Mouse (Mus musculus) monocyte, adult 2 months (primary cell): Measurements from ENCODE around the gene Iffo2.
A peak's percentile ranks its signal among the peaks of the same experiment; 100 is the strongest.

Experiments
- DNase-seq, 2 experiments: peaks; one replicate each; pipeline ENCODE4 v3.0.0; 2022; ENCODE audit warnings: low spot score in 2 of 2, low read depth in 1 of 2

The Iffo2 gene

DNA sequence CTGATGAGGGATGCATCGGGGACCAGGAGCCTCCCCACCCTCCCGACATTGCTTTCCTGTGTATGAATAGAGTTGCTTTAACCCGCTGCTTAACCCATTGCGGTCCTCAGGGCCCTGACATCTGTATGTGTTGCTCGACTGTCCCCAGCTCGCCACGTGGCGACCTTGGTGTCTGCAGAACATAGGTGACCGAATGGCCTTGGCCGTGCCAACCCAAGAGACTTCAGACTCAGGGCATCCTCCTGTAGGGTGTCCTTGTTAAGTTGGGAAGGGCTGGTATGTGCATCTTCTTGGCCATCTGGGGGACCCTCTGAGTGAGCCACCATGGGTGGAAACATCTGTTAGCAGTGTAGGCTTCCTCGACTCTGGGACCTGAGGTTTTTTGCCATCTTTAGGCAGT is 74.9 kb downstream of the Iffo2 start:
- no peak for DNase-seq

DNA sequence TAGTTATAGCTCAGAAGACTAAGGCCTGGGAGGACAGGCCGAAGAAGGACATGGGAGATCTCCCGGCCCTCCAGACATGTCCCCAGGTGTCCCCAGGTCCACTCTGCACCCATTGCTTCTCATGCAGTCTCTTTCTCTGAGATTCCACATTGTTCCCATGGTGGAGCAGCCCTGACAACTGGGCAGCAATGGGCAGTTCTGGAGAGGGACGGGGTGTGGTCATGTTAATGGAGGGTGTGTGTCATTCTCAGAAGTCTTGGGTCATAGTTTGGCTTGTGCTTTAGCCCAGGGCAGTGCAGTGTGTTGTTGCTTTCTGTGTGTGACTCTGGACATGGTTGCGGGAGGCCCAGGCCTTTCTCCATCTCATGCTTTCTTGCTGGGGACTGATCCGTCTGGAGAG is 76.4 kb downstream of the Iffo2 start:
- DNase-seq: no peak

DNA sequence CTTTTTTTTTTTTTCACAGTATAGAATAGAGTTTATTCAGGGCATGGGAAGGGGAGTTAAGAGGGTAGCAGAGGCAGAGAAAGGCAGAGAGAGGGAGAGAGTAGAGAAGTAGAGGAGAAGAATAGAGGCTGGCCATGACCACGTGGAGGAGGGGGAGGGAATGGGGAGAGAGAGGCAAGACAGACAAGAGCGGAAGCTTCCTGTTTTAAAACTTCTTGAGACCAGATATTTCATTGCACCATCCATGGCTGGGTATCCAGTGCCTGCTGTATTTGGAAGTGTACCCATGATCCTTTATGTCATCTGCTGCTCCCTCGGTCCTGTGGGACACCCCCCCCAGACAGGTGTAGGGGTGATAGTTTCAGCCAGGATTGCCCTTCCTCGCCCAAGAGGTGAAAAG is 78.6 kb downstream of the Iffo2 start:
- DNase-seq: no peak

DNA sequence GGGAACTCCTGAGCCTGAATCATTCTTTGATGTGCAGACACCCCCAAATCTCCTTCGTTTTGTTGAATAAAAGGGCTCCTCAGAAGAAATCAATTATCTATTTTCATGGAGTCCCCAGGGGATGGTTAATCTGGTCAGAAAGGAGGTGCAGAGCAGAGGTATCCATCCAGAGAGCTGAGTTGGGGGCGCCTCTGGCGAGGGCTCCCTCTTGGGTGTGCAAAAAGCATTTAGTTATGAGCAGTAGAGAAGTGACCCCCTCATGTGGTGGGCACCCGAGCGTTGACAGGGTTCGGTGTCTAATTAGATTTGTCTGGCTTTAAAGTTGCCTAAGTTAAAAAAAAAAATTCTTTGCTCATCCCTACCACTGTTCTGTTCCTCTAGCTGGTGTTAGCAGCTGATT is 80.6 kb downstream of the Iffo2 start:
- no peak for DNase-seq

DNA sequence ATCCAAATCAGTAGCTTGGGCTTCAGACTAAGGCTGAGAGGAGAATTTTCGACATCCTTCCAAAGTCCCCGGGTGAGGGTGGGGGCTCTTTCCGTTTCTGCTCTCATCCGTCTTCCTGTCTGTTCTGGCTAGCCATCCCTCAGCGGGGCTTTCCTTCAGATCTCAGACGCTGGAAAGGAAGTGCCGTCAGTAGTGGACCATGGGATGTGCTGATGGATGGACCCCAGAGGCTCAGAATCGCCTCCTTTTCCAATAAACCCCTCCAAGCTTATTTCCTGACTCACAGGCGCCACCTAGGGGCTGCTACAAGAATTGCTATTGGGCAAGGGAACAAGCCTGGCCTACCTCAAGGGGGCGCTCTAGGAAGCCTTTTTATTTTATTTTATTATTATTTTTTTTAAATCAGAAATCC is 81.2 kb downstream of the Iffo2 start:
- peak; percentile 32 to 63 for DNase-seq

DNA sequence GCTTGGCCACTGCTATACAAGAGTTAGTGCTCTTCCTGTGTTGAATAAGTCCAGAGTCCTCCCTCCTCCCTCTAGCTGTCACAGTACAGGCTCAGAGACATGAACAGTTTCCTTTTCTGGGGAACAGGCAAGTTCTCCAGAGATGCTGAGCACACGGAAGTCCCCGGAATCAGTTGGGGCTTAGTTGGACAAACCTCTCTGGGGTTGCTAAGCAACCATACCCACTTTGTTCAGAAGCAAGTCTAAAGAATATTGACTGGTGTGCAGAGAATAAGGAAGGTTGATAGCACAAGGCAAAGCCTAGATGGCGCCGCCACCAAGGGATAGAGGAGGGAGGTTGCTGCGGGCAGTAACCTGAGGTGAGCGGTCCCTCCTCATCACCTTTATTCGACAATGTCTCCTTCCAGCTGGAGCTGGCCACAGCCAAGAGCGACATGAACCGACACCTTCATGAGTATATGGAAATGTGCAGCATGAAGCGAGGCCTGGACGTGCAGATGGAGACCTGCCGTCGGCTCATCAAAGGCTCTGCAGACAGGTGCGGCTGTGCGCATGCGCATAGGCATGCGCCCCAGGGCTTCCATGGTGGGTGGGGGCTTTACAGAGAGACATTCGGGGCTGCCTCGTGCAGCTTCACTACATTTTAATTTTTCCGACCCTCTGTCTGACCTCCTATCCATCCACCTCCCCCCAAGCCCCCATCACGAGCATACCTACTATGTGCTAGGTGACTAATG is 84.3 kb downstream of the Iffo2 start:
- DNase-seq: no peak

DNA sequence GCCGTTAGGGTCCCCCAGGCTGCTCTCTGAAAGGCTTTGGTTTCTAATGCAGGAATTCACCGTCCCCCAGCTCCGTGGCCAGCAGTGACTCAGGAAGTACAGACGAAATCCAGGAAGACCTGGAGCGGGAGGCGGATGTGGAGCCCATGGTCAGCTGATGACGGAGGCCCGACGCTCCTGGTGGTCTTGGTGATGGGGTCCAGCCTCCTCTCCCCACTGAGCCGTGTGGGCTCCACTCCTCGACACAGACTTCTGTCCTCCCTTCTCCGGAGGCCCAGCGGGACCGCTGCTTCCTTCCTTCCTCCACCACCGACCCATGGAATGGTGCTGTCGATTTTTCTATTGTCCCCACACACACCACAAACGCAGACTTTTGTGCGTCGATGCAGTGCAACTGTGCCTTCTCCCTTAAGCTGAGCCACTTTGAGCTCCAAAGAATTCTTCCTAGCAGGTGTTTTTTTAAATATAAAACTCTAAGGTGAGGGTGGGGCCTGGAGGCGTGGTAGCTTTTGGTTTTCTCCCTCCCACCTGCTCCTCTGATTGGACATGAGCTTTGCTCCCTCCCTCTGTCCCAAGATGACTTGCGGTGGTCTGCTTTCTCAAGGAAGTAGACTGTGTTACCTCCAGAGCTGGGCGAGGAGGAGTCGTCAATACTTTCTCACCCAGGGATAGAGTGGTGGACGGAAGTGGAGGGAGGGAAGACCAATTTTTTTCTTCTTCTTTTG is 86.1 kb downstream of the Iffo2 start:
- DNase-seq: peak in 1 of 2 experiments; percentile 31

DNA sequence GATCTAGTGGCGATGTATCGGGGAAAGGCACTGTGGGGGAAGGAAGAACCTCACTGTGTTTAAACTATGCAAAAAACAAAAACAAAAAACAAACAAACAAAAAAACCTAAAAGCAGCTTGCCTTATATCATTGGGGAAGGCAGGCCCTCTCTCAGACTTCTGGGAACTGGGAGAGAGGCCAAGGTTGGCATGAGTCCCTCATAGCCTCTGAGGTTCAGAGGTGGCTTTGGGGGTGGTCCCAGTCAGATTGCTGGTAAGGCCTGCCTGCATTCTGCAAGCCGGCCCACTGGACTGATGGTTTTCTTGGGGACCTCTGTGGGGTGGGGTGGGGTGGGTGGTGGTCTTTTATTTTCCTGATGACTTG is 86.6 kb downstream of the Iffo2 start:
- no peak for DNase-seq

DNA sequence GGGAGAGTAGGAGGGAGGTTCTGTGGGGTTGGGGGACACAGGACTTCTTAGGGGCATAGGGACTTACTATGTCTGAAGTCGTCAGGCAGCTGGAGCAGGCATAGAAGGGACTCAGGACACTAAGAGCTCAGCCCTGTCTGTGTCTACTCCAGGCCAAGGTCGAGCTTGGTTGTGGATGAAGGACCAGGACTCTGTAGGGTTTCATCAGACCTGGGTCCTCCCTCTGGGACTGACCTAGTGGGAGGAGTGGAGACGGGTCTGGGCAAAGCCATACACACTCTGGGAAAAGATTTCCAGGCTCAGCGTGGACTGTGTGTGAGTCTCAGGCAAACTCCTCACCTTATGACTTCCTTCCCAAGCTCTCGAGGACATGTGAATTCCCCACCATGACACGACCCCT is 89.4 kb downstream of the Iffo2 start:
- no peak for DNase-seq

DNA sequence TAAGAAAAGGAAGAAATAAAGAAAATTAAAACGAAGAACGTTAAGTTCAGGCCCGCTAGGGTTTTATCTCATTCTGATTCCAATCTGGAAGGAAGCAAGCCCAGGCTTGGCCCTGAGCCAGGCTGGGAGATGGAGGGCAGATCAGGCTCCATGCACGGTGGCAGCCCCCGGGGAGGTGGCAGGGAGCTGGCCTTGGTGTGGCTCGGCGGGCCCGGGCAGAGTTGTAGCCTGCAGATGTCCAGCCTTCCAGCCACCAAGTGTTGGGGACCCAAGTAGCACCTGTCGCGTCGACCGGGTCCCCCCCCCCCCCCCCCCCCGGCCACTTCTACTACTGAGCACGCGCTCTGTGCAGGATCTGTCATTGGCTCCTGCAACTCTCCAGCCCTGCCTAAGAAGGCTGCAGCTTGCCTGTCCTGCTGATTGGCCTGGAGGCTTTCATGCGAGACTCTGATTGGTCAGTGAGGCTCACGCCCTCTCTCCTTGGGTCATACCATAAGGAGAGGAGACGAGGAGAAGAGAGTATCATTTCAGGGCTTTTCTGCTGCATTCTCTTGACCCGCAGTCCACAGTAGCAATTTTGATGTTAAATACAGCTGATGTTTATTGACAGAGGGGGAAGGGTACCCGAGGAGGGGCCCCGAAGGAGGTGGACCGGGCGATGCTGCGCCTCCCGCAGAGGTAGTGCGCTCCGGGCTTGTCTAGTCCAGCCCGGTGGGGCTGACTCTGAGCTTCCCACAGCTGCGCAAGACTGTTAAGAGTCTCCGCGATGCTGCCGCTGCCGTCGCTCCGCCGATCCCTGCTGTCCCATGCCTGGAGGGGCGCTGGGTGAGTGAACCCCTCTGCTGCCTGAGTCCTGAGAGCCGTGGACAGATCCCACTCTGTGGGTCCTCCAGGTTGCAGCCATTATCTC is 92.3 kb downstream of the Iffo2 start, which contains the start of gene Aldh4a1:
TSS of gene Aldh4a1 (plus strand) at position 494 of the 910 bp plus-strand sequence.
- DNase-seq: peak; percentile 74 to 79

DNA sequence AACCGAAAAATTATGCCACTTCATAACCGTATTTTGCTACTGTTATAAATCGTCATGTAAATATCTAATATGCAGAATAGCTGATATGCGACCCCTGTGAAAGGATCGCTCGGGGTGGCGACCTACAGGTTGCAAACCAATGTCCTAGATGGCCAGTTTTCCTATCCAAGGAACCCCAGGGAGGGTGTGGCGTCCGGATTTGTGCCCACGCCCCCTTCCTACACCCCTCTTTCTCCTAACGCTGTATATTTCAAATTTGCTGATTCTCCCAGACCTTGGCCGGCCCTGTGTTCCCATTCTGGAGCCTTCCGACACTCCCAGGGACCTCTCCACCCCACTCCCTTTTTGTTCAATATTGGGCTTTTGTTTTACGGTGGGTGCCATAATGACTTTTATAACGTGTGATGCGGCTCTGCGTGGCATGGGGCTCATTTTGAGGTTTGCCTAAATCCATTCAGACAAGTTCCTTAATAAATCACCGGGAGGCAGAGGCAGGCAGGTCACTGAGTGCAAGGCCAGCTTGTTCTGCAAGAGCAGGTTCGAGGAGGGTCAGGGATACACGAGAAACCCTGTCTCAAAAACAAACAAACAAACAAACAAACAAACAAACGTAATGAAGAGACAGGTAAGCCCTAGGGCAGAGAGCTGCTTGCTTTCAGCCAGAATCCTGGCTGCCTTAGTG is 93.2 kb downstream of the Iffo2 start:
- no peak for DNase-seq

DNA sequence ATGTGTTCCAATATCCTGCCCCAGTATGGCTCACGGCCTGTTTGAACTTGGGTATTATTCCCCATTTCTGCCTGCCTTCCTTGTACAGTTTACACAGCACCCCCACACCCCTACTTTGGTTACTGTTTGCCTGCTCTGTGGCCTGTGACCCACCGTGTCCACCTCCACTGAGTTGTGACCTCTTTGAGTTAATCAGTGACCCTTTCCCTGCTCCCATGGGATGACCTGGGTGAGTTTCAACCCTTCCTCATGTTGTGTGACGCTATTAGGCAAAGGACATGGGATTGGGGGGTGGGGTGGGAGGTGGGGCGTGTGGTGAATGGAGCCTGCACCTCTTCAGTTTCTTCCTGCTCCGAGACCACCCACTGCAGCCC is 93.8 kb downstream of the Iffo2 start:
- DNase-seq: no peak

DNA sequence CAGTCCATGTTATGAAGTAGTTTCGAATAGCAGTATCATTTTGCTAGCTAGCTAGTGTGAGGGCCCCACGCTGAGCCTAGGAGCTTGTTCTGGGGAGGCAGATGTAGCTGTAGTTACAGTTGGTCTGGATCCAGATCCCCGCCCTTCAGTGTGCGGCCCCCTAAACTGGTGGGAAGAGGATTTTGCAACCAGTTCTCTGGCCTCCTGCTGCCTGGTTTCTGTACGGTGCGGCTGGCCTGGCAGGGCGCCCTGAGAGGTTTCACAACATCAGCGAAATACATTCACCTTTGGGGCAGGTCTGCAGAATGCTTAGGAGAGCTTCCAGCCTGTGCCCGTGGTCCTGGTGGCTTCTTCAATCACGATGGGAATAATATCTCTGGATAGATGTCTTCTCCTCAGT is 94.4 kb downstream of the Iffo2 start:
- no peak for DNase-seq

DNA sequence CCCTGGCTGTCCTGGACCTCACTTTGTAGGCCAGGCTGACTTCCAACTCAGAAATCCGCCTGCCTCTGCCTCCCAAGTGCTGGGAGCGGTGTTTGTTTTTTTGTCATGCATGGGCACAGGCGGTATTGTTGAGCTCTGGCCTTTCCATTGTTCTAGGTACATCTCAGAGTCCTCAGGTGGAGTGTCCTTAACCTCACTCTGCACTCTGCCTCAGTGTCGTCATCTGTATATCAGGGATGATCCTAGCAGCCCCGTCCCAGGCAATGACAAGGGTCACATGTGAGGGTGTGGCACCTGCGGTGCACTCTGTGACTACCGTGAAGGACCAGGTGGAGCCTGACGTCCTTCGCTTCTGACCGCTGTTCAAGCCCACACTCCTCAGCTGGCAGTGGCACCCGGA is 97.0 kb downstream of the Iffo2 start:
- no peak for DNase-seq

DNA sequence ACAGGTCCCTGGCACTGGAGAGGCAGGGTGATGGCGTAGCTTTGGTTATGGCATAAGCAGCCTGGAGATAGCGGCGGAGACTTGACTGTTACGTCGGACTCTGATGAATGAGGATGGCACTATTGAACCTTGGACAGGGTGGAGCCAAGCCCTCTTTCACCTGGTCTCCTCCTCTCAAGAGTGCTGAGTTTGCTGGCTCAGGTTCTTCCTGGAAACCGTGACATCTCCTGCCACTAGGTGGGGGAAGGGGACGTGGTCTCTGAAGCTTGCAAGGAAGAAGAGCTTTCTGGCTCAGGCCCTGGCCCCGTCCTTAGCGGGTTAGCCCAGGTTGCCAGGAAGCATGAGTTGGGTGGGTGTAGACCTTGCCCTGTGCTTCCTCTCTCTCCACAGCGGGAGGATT is 99.8 kb downstream of the Iffo2 start:
- DNase-seq: no peak

DNA sequence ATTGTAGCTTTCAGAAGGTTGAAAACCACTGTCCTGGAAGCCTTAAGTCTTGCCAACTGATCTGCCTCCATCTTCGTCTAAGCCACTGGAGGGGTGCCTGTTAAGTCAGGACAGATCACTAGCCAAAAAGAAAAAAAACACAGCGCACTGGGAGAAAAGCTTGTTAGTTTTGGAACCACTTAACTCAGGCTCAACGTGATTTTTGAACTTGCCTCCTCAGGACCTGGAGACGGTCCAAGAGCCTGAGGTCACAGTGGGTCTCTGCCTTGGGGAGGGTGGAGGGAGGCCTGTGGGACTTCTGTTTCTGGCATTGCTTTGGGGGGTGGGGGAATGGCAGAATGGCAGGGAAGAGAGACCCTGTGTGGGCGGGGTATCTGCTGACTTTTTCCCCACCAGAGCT is 100.8 kb downstream of the Iffo2 start:
- DNase-seq: no peak

DNA sequence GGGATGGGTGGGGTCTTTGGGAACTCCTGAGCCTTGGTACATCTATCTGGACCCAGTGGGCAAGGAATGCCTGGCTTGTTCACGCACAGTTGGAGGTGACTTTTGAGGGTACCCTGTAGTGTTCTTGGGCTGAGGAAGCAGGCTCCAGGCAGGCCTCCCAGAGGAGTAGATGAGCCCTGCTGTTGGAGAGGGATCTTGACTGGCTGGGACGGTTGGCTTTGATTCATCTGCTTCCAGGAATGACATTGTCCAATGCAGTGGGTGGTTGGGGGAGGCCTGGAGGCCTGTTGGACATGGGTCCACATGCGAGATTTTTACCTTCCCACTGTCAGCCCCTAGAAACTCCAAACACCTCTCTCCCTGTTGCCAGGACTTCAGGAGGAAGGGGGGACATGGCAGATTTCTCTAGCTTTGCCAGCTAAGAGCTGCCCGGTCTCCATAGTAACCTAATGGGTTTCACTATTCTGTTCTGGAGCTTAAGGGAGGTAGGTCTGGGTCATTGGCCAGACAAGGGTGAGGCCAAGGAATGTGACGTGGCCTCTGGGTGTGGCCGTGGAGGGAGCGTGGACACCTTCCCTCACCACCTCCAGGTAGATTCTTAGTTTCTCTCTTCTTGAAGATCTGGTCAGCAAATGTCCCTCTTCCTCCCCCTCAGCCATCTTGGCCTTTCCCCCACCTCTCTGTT is 101.4 kb downstream of the Iffo2 start:
- DNase-seq: no peak

DNA sequence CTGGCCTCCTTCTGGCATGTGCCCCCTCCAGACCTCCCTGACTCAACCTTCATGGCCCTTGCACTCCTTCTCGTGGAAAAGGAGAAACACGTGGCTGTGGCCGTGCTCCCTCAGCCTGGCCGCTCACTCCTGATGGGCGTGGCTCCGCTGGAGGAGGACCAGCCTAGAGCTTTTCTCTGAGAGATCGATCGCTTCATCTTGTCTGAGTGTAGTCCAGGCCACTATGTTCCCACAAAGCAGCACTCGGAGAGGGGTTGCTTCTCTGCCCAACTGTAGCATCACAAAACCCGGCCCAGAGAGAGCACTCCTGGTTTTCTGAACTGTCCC is 101.9 kb downstream of the Iffo2 start:
- DNase-seq: no peak

DNA sequence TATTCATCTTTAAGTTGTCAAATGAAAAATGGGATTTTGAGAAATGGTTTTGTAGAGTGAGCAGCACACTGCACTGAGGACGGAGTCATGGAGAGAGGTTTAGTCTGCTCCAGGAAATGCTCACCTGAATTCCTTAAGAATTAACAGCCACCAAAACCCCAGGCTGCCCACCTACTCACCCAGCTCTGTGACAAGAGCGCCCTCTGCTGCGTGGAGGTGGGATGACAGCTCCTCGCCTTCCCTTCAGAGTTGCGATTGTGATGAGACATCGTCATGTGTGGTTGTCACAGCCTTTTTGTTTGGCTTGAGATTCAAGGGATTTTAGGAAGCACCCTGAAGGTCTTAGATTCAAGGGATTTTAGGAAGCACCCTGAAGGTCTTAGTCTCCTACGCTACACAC is 106.0 kb downstream of the Iffo2 start:
- peak in 1 of 2 experiments; percentile 43 for DNase-seq

DNA sequence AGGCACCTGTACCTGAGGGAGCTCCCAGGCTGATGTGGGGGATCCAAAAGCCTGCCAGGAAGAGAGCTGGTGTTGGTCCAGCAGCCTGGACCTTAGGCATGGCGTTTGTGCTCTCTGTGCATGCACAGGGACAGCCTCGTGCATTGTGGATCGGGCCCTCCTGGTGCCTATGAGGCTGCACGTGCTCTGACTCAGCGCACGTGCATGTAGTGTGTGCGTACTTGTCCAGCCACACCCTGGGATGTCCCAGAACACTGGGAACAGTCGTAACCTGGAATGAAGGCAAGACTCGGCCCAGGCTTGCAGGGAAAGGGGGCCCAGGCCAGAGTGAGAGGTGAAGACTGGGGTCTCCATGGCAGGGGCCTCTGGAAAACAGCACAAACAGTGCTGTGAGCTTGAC is 107.5 kb downstream of the Iffo2 start:
- DNase-seq: no peak

DNA sequence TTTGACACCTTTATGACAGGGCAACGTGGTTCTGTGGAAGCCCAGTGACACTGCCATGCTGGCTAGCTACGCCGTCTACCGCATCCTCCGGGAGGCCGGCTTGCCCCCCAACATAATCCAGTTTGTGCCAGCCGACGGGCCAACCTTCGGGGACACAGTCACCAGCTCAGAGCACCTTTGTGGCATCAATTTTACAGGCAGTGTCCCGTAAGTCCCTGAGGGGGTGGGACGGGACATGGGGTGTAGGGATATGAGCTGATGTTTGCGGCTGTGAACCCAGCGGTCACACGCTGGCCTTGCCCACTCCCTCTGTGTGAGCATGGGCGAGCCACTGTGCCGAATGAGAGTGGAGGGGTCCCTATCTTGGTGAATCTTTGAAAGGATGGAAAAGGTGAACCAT is 108.0 kb downstream of the Iffo2 start:
- no peak for DNase-seq
